Mouse (Mus musculus) embryo, embryonic 10 days (tissue): Measurements from ENCODE around the gene Tspan17.
"Not testable (repeated sequence)": the region's sequence is repeated elsewhere in the genome, so short reads cannot be mapped to it uniquely, and the experiment has no call there.

Experiments used
- DNase-seq: peaks from one replicate; pipeline ENCODE4 v3.0.0-alpha.2; 2015; ENCODE audit warnings: low spot score

Gene Tspan17

DNA sequence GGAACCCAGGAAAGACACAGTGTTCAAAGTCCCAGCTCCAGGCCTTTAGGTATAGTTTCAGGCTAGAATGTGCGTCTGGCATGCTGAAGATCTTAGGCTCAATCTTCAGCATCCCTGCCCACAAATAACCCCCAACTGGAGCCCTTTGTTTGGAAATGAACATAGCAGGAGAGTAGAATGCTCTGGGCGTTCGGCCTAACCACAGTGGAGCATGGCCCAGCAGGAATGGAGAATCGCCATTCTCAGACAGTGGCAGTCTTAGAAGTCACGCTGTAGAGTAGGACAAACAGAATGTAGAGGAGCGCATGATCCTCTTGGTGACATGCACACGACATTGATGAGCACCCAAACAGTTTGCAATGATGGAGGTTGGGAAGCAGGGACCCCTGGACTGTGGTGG lies 28.3 kb upstream of the Tspan17 start:
- DNase-seq = no peak

DNA sequence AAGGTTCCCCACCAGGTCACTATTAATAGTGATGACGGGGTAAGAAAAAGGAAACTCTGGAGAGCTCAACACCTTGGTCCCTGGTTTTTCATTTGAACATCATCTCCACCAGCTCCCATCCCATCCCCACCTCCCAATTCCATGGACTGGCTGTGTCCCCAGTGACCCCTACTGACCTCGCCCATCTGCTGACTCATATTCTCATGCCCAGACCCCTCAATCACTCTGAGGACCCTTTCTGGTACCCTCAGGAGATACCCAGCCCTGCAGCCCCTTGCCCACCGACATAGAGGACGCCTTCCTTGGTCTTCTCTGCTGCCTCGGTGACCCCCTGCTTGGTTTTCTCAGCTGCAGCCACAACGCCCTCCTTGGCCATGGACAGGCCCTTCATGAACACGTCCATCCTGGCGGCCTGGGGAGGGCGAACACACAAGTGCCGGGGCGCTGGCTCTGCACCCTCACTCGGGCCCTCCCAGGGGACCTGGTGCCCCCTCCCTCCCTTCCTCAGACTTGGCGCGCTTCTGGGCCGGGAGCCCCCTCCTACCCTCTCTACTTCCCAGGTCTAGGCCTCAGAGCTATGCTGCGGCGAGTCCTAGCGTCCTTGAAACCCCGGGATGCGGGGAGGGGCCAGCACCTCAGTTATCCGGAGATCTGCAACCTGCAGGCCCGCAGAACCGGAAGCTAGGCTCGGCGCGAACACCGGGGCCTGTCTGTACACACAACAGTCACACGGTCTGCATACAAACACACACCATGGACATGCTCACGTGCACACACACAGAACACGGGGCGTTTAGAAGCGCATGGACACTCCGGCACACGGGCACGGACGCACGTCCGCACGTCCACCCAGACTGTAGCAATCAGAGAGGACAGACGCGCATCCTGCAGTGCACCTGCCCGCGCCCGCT lies 23.6 kb upstream of the Tspan17 start:
- DNase-seq = peak; percentile 21

DNA sequence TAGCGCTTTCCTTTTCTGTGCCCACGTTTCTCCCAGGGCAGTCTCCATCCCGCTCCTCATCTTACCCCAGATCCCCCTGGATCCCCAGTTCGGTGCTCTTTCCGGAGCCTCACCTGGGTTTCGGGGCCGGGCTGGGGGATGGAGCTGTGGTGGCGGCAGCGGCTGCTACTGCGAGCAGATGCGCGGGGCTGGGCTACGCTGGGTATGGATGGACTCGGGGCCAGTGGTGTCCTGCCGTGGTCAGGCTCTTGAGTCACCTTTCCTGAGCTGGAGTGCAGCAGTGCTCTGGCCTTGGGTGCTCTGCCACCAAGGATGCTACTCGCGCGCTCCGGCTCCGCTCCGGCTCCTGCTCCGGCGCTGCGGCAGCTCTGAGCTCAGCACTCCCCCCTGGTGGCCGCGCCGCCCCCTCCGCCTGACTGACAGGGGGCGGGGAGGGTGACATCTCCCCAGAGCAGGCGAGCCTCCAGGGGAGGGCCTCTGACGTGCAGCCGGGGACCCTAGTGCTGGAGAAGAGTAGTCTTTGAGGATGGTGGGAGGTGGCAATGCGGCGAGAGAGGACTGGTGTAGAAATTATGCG lies 22.9 kb upstream of the Tspan17 start, which contains the start of gene Sncb:
Gene Sncb, minus strand, starts transcription at position 404 of the 577 bp plus-strand sequence.
- DNase-seq = peak; percentile 72

DNA sequence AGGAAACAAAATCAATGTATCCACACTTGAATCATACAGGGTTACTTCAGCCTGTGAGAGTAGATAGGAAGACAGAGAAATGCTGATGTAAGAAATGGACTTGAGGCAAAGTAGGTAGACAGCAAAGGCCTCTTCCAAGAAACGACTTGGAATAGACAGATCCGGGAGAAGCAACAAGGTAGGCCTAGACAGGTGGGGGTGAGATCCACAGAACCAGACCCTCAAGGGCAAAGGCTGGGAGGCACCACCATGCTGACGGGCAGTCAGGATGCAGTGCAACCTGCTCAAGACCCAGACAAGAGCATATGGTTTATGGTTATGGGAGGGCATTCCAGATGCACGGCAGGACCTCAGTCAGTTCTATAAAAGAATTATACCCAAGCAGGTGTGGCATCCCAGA lies 22.2 kb upstream of the Tspan17 start:
- DNase-seq = no peak

DNA sequence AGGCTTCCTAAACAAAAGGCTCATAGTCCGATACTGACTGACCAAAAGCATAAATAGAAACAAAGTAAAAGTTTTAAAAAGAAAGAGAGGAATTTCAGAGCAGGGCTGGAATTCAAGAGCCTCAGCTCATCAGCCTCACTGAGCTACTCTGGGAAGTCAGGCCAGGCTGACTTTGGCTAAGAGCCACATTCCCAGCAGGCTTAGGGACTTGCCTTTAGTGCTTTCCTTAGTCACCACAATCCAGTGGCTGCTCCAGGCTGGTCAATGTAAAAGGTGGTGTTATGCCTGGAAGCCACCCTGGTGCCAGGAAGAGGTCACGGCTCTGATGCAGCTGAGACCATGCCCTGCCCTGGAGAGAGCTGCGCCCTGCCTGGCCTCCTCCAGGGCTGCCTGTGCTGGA lies 8.6 kb upstream of the Tspan17 start:
- no peak for DNase-seq

DNA sequence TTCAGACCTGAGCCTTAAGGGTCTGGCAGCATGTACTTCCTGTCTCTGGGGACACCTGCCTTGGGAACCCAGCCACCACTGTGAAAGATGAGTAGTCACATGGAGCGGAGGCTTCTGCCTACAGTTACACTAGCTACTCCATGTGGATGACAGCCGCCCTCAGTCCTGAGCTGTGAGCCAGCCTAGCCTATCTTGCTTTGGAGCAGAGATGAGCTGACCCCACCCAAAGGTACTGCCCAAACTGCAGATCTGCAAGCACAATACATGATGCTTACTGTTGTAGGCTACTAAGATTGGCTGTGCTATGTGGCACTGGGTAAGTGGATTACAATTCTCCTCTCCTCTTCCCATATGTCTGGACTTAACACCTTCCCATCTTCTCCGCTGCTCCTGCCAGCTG lies 8.1 kb upstream of the Tspan17 start:
- no peak for DNase-seq

DNA sequence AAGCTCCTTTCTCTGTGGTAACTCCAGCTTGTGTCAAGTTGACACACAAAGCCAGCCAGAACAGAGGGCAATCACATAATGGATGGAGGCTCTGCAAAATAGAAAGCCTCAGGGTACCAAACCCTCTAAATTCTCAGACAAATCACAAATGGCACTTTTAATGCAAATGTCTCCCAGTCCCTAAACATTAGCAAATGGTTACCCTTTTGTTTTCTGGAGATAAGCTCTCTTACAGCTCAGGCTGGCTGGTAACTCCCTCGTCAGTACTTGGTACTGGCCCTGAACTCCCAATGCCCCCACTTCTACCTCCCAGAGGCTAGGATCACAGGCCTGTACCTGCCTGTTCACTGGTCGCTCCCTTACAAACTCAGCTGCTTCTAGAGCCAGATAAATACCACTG lies 5.9 kb upstream of the Tspan17 start:
- no peak for DNase-seq

DNA sequence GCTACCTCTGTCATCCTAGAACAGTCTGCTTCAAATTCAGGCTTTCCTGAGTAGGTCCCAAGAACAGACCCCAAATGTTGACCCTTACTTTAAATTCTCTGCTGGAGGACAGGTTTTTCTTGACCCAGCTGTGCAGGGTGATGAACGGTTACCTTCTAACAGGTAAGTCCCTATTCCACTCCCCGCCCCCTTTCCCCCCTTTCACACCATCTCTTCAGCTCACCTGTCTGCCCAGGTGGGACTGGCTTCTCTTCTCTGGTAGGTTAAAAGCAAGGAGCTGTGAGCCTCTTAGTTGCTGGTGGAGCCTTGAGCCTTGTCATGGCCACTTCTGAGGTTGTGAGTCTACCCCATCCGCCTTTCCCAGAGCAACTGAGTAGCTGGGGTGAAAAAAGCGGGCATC lies 5.5 kb upstream of the Tspan17 start, which contains the start of gene Eif4e1b:
Gene Eif4e1b, plus strand, starts transcription at position 301 of the 400 bp plus-strand sequence.
- no peak for DNase-seq

DNA sequence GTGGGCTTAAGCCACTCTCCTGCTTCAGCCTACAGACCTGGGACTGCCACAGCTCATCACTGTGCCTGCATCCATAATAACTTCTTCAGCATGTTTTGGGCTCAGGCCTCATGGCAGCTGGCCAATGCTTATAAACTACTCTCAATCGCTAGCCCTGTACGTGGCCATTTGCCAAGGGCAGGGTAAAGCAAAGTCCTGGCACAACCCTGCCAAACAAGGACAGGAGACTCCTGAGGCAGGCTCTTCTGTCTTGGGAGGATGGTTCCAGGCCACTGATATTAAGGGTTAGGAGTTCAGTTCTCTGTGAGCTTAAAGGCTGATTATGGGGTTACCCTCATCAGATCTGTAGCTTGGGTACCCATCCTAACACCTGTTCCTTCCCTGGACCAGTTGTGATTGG lies 1.6 kb upstream of the Tspan17 start:
- not testable (repeated sequence) for DNase-seq

DNA sequence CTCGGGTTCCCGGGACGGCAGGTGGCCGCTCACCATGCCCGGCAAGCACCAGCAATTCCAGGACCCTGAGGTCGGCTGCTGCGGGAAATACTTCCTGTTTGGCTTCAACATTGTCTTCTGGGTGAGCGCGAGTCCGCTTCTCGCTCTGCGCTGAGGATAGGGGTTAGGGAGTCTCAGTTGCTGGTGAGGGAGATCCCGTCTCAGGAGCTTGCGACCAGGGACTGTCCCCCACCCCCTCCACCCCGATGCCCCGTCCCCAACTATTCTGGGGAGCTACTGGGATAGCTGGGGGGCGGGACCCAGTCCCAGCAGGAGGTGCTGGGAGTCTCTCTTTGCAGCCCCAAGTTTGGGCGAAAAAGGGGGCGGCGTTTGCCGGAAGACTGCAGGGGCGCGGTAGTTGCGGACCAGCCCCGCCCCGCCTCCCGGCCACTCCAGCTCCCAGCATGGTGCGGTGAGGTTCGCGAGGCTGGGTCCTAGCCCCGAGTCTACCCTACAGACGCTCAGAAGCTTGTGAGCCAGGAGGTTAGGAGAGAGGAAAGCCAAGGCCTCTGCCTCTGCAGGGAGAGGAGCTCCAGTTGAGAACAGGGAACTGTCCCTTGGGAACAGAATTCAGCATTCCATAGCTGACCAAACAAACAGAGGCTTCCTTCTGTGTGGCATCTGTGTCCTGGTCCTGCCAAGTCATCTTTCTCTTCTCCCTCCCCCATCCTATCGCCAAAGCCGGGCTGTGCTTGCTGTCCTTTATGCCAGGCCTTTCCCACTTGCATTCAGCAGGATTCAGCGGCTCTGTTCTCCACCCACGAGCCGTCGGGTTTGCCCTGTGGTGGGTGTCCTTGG lies 602 bp downstream of the Tspan17 start:
- DNase-seq = peak; percentile 48

DNA sequence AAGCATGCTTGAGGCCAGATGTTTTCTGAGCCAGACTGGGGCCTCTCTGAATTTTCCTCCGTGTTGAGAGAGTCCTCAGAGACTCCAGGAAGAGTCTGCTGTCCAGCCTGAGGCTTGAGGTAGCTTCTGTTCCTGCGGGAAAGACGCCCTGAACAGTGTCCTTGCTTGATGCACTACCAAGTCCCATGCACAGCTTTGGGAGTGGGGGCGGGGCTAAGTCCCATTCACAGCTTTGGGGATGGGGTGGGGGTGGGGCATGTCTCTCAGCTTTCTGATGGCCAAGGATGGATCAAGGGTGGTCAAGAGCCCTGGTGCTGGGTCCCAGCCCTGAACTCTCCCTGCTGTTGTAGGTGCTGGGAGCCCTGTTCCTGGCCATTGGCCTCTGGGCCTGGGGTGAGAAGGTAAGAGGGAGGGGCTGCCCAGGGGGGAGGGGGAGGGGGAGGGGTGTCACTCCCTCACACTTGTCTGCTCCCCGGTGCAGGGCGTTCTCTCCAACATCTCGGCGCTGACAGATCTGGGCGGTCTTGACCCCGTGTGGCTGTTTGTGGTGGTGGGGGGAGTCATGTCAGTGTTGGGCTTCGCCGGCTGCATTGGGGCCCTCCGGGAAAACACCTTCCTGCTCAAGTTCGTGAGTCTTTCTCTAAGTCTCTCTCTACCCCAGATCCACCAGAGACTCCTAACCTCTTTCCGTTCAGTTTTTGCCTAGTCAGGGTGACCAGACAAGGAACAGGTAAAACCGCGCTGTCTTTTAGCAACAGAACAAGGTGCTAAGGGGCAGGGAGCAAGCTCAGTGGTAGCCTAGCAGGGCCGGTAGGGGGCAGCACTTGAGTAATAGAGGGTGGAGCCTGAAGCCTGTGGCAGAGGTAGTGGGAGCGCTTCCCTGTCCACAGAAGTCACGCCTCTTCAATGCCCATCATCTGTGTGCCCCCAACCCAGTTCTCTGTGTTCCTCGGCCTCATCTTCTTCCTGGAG lies 3.4 kb downstream of the Tspan17 start:
- DNase-seq = peak; percentile 51

DNA sequence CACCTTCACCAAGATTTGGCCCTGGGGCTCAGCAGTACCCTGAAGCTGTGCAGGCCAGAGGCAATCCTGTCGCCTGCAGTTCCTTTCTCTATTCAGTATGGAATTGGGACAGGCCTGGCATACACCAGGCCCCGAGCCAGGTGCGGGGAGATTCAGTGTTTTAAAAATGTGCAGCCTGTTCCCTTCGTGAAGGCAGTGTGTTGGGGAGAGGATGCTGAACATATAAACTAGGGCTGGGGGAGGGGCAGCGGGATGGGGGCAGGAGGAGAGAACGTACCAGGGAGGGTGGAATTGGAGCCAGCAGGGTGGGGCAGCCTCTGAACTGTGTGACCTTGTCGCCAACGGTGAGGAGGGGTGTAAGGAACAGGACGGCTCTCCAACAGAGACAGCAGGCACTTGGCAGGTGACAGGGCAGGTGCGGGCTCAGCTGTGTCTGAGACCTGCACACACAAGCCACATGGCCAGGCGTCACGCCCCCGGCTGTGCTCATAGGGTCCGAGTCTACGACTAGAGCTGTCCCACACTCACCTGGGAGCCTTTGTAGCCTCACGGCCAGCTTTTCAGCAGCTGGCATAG lies 4.9 kb downstream of the Tspan17 start:
- no peak for DNase-seq

DNA sequence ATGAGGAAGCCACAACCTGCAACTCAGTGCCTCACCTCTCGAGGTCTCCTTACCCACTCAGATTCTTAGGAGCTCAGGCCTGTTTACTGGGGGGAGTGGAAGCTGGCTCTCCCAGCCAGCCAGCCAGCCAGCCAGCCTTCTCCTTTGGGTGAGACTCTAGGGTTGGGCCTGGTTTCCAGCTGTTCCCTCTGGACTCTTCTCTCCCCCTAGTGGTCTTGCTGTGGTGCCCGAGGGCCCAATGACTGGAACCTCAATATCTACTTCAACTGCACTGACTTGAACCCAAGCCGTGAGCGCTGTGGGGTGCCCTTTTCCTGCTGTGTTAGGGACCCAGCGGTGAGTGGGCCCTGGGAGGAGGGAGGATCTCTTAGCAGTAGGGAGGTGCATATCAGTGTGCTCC lies 5.7 kb downstream of the Tspan17 start:
- no peak for DNase-seq

DNA sequence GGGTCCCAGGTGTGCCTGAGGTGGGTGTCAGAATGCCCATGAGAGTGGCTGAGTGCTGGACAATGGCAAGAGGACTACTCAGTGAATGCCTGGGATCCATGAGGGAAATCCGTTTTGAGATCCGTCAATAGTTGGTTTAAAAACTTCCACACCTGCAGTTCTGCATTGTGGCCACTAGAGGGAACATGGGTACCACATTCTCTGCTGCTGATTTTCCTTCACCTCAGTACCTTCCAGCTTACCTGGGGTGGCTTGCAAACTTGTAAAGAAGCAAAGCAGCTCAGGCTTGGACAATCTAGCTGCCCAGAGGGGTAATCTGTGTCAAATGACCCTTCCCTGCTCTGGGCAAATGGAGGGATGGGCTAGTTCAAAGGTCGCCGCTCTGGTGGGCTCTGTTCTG lies 8.2 kb downstream of the Tspan17 start:
- peak; percentile 72 for DNase-seq

DNA sequence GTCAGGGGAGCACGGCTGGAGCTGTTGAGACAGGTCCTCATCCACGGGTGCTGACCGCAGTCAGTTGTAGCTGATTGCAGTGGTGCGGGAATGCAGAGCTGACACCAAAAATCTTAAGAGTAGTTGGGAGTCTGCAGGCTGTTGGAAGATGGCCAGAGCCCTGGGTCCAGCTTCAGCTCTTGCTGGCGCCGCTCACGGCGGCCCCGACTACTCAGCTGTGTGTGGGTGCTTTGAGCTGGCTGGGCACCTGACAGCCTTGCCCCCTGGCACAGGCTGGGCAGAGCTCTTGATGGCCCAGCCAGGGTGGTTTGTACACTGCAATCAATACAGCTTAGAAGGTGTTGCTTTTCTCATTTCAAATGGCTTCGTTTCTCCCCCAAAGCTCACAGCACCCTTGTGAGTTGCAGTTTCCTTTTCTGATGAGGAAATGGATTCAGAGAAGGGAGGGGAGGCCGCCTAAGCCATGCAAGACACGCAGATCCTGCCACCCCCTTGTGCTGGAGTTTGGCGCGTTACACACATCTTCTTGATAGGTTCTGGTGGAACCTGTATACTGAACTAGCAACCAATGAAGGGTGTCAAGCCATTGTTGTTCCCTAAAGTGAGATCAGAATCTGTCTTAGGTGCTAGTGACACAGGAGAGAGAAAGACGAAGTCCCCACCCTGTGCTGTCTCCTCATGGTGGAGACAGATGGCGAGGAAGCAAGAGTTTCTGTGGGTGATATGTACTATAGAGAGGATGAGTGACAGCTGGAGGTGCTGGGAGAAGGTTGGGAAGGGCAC lies 8.9 kb downstream of the Tspan17 start:
- no peak for DNase-seq

DNA sequence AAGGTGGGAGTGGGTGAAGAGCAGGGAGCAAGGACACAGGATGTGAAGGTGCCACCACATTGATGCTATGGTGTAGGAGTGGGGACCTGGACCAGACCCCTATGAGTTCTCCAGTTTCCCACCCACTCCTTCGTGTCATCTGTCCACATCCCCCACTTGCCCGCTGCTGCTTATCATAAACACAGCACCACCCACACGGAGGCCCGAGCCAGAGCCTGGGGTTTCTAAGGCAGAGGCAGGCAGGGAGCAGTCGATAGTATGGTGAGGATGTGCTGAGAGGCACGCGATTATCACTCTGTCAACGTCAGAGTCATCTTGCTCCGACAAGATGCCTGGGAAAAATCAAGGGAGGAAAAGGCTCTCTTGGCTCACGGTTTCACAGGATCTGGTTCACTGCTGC lies 9.6 kb downstream of the Tspan17 start:
- no peak for DNase-seq

DNA sequence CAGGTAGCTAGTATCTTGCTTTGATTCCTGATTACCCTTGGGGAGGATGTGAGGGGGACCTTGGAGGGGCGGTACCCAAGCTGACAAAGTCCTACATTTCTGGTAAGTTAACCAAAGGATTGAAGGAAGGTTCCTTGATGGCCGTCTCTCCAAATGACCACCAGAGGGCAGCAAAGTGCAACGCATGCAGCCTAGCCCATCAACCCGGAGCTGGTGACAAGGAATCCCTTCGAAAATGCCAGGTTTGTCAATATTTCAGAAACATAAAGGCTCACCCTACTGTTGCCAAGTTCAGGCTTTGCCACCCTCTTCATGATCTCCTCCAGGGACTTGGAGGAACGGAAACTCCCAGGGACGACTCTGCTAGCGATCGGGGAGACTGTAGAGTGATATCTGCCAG lies 10.5 kb downstream of the Tspan17 start:
- peak; percentile 92 for DNase-seq

DNA sequence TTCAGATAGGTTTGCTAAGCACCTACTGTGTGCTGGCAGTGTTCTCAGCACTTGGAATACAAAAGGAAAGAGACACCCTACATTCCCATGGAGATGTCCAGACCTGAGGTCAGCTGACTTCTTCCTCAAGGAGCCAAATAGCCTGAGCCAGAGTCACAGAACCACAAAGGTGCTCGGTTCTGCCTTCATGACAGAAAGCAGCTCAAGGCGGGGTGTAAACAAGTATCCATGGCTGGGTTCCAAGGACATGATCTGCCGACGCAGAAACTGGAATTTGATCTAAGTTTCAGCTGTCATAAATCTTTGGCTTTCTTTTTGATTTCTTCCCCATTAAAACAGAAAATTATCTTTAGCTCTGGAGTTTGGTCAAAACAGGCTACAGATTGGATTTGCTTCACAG lies 11.0 kb downstream of the Tspan17 start:
- DNase-seq = no peak

DNA sequence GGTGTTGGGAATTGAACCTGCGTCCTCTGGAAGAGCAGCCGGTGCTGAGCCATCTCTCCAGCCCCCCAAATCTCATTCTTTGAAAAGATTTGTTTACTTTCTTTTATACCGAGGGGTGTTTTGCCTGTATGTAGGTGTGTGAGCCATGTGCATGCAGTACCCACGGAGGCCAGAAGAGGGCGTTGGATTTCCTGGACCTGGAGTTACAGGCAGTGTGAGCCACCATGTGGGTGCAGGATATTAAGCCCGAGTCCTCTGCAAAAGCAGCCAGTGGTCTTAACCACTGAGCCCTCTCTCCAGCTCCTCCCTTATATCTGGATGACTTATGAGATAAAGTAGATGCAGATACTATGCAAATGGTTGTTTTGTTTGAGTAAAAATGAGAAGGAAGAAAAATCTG lies 13.8 kb downstream of the Tspan17 start:
- no peak for DNase-seq

DNA sequence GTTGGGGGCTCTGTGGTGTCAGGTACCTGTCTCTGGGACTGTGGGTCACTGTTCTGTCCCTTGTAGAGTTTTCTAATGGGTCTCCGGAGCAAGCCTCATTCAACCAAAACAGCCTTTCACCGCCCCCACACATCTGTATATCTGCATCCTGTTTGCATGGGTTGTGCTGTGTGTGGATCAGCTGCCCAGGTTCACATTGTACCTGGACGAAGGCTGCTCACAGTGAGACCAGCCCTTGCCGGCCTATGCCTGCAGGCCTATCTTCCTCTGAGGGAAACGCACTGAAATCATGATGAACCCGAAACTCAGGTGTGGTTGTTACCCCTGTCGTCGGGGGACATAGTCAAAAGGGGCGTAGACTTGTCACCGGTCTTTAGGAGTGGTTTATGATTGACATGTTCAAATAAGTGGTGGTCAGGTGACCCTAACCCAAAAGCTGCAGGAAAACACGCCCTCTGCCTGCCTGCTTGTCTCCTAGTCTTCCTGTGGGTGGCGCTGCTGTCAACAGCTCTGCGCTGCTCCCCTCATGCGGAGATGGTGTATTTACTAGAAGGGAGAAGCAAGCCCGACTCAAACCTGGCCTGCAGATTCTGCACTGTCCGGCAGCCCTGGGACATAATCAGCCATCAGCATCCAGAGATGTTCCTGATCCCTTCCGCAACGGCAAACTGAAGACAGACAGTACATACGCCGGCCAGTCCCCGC lies 16.1 kb downstream of the Tspan17 start:
- peak; percentile 76 for DNase-seq
